Mouse (Mus musculus): ENCODE data around the gene Rnf8. TPM values are rescaled to one million over a fixed set of nuclear protein-coding genes. Genes with fewer than 3 reads are reported as not detected.
A peak's percentile ranks its signal among the peaks of the same experiment; 100 is the strongest.

Gene Rnf8
- polyA plus RNA-seq, 1 experiment from 2014 or later: 76.0 TPM

- Histone ChIP-seq H3K9ac (ENCODE audit: low read length) (no peak overlapping the region), H3K36me3 (ENCODE audit: control insufficient read depth, insufficient read depth, low read length) (peaks cover 94% of the 10 kb centered on the region), H3K4me3 (ENCODE audit: low read depth, low read length) (no peak overlapping the region), H3K27ac (ENCODE audit: low read depth) (no peak overlapping the region), H3K9me3 (ENCODE audit: control insufficient read depth, low read length) (no peaks in the 10 kb centered on the region), H3K27me3 (replicated peaks; ENCODE audit: control insufficient read depth, insufficient read depth, low read length) (no peaks in the 10 kb centered on the region), H3K4me1 (replicated peaks; ENCODE audit: control insufficient read depth, insufficient read depth, low read length) (no peaks in the 10 kb centered on the region), H3K4me2 (ENCODE audit: low read length) (no peak overlapping the region)
- ATAC-seq (replicated peaks; ENCODE audit: low FRiP score, low TSS enrichment, low read depth) (no peak), DNase-seq (ENCODE audit: low spot score) (no peak)
- WGBS: 94% methylated on average over 6 of the region's 6 CpGs
Observed at GRCm38 (mm10) chr17:29679038-29679767, 64.6 kb downstream of the Rnf8 start.

- peaks cover 94% of the 10 kb centered on the region for H3K36me3 ChIP-seq (ENCODE audit: control insufficient read depth, insufficient read depth, low read length)
- no peak overlapping the region for H3K4me3 ChIP-seq (ENCODE audit: low read depth, low read length)
- H3K9ac ChIP-seq (ENCODE audit: low read length): no peak overlapping the region
- no peaks in the 10 kb centered on the region for H3K4me1 ChIP-seq (replicated peaks; ENCODE audit: control insufficient read depth, insufficient read depth, low read length)
- ATAC-seq (replicated peaks; ENCODE audit: low FRiP score, low TSS enrichment, low read depth): 0 out of 2 replicates have a peak, but pooled peaks have one; percentile 27
- no peak overlapping the region for H3K4me2 ChIP-seq (ENCODE audit: low read length)
- H3K9me3 ChIP-seq (ENCODE audit: control insufficient read depth, low read length): no peaks in the 10 kb centered on the region
- no peaks in the 10 kb centered on the region for H3K27me3 ChIP-seq (replicated peaks; ENCODE audit: control insufficient read depth, insufficient read depth, low read length)
- no peak for DNase-seq (ENCODE audit: low spot score)
- WGBS: 80% methylated on average over 2 of the region's 2 CpGs
- no peak overlapping the region for H3K27ac ChIP-seq (ENCODE audit: low read depth)
Observed at GRCm38 (mm10) chr17:29680174-29680573, 65.6 kb downstream of the Rnf8 start.

GRCm38 (mm10) chr17:29680921-29681320, 66.3 kb downstream of the Rnf8 start:
- DNase-seq (ENCODE audit: low spot score): no peak
- Histone ChIP-seq H3K9me3 (ENCODE audit: control insufficient read depth, low read length) (no peaks in the 10 kb centered on the region), H3K36me3 (ENCODE audit: control insufficient read depth, insufficient read depth, low read length) (peaks cover 94% of the 10 kb centered on the region), H3K4me2 (ENCODE audit: low read length) (no peak overlapping the region), H3K27me3 (replicated peaks; ENCODE audit: control insufficient read depth, insufficient read depth, low read length) (no peaks in the 10 kb centered on the region), H3K4me3 (ENCODE audit: low read depth, low read length) (no peak overlapping the region), H3K27ac (ENCODE audit: low read depth) (no peak overlapping the region), H3K9ac (ENCODE audit: low read length) (no peak overlapping the region), H3K4me1 (replicated peaks; ENCODE audit: control insufficient read depth, insufficient read depth, low read length) (no peaks in the 10 kb centered on the region)
- 63% methylated on average over 2 of the region's 2 CpGs for WGBS
- no peak for ATAC-seq (replicated peaks; ENCODE audit: low FRiP score, low TSS enrichment, low read depth)

GRCm38 (mm10) chr17:29681669-29682068, 67.1 kb downstream of the Rnf8 start:
- WGBS: 93% methylated on average over 9 of the region's 9 CpGs
- no peak for DNase-seq (ENCODE audit: low spot score)
- H3K27ac ChIP-seq (ENCODE audit: low read depth): no peak overlapping the region
- no peak overlapping the region for H3K4me3 ChIP-seq (ENCODE audit: low read depth, low read length)
- no peak for ATAC-seq (replicated peaks; ENCODE audit: low FRiP score, low TSS enrichment, low read depth)
- H3K9ac ChIP-seq (ENCODE audit: low read length): no peak overlapping the region
- no peaks in the 10 kb centered on the region for H3K27me3 ChIP-seq (replicated peaks; ENCODE audit: control insufficient read depth, insufficient read depth, low read length)
- H3K4me1 ChIP-seq (replicated peaks; ENCODE audit: control insufficient read depth, insufficient read depth, low read length): no peaks in the 10 kb centered on the region
- no peaks in the 10 kb centered on the region for H3K9me3 ChIP-seq (ENCODE audit: control insufficient read depth, low read length)
- peaks cover 94% of the 10 kb centered on the region for H3K36me3 ChIP-seq (ENCODE audit: control insufficient read depth, insufficient read depth, low read length)
- H3K4me2 ChIP-seq (ENCODE audit: low read length): no peak overlapping the region

- Histone ChIP-seq H3K4me1 (replicated peaks; ENCODE audit: control insufficient read depth, insufficient read depth, low read length) (no peaks in the 10 kb centered on the region), H3K27me3 (replicated peaks; ENCODE audit: control insufficient read depth, insufficient read depth, low read length) (no peaks in the 10 kb centered on the region), H3K4me3 (ENCODE audit: low read depth, low read length) (no peak overlapping the region), H3K27ac (ENCODE audit: low read depth) (no peak overlapping the region), H3K36me3 (ENCODE audit: control insufficient read depth, insufficient read depth, low read length) (peaks cover 94% of the 10 kb centered on the region), H3K9ac (ENCODE audit: low read length) (no peak overlapping the region), H3K4me2 (ENCODE audit: low read length) (no peak overlapping the region), H3K9me3 (ENCODE audit: control insufficient read depth, low read length) (no peaks in the 10 kb centered on the region)
- DNase-seq (ENCODE audit: low spot score) (no peak), ATAC-seq (replicated peaks; ENCODE audit: low FRiP score, low TSS enrichment, low read depth) (no peak)
- WGBS: 90% methylated on average over 7 of the region's 7 CpGs
Observed at GRCm38 (mm10) chr17:29682261-29682660, 67.7 kb downstream of the Rnf8 start.

GRCm38 (mm10) chr17:29683127-29683526, 68.5 kb downstream of the Rnf8 start:
- Histone ChIP-seq H3K27me3 (replicated peaks; ENCODE audit: control insufficient read depth, insufficient read depth, low read length) (no peaks in the 10 kb centered on the region), H3K4me3 (ENCODE audit: low read depth, low read length) (no peak overlapping the region), H3K9ac (ENCODE audit: low read length) (no peak overlapping the region), H3K36me3 (ENCODE audit: control insufficient read depth, insufficient read depth, low read length) (peaks cover 94% of the 10 kb centered on the region), H3K4me2 (ENCODE audit: low read length) (no peak overlapping the region), H3K9me3 (ENCODE audit: control insufficient read depth, low read length) (no peaks in the 10 kb centered on the region), H3K4me1 (replicated peaks; ENCODE audit: control insufficient read depth, insufficient read depth, low read length) (no peaks in the 10 kb centered on the region), H3K27ac (ENCODE audit: low read depth) (no peak overlapping the region)
- 79% methylated on average over 2 of the region's 2 CpGs for whole genome bisulfite sequencing
- ATAC-seq (replicated peaks; ENCODE audit: low FRiP score, low TSS enrichment, low read depth) (no peak), DNase-seq (ENCODE audit: low spot score) (no peak)

- peaks cover 90% of the 10 kb centered on the region for H3K36me3 ChIP-seq (ENCODE audit: control insufficient read depth, insufficient read depth, low read length)
- 87% methylated on average over 4 of the region's 4 CpGs for WGBS
- no peaks in the 10 kb centered on the region for H3K27me3 ChIP-seq (replicated peaks; ENCODE audit: control insufficient read depth, insufficient read depth, low read length)
- no peak overlapping the region for H3K27ac ChIP-seq (ENCODE audit: low read depth)
- ATAC-seq (replicated peaks; ENCODE audit: low FRiP score, low TSS enrichment, low read depth) (no peak), DNase-seq (ENCODE audit: low spot score) (no peak)
- no peak overlapping the region for H3K4me2 ChIP-seq (ENCODE audit: low read length)
- H3K4me1 ChIP-seq (replicated peaks; ENCODE audit: control insufficient read depth, insufficient read depth, low read length): no peaks in the 10 kb centered on the region
- no peak overlapping the region for H3K9ac ChIP-seq (ENCODE audit: low read length)
- H3K4me3 ChIP-seq (ENCODE audit: low read depth, low read length): no peak overlapping the region
- H3K9me3 ChIP-seq (ENCODE audit: control insufficient read depth, low read length): no peaks in the 10 kb centered on the region
Observed at GRCm38 (mm10) chr17:29684275-29684674, 69.7 kb downstream of the Rnf8 start.

- Histone ChIP-seq H3K4me3 (ENCODE audit: low read depth, low read length) (no peak overlapping the region), H3K9me3 (ENCODE audit: control insufficient read depth, low read length) (no peaks in the 10 kb centered on the region), H3K27me3 (replicated peaks; ENCODE audit: control insufficient read depth, insufficient read depth, low read length) (no peaks in the 10 kb centered on the region), H3K9ac (ENCODE audit: low read length) (no peak overlapping the region), H3K4me1 (replicated peaks; ENCODE audit: control insufficient read depth, insufficient read depth, low read length) (no peaks in the 10 kb centered on the region), H3K36me3 (ENCODE audit: control insufficient read depth, insufficient read depth, low read length) (peaks cover 88% of the 10 kb centered on the region), H3K4me2 (ENCODE audit: low read length) (no peak overlapping the region), H3K27ac (ENCODE audit: low read depth) (no peak overlapping the region)
- ATAC-seq (replicated peaks; ENCODE audit: low FRiP score, low TSS enrichment, low read depth): no peak
- no peak for DNase-seq (ENCODE audit: low spot score)
- WGBS: 93% methylated on average over 5 of the region's 5 CpGs
Observed at GRCm38 (mm10) chr17:29686771-29687170, 72.2 kb downstream of the Rnf8 start.

GRCm38 (mm10) chr17:29687373-29687772, 72.8 kb downstream of the Rnf8 start:
- 91% methylated on average over 6 of the region's 6 CpGs for WGBS
- Histone ChIP-seq H3K4me2 (ENCODE audit: low read length) (no peak overlapping the region), H3K9me3 (ENCODE audit: control insufficient read depth, low read length) (no peaks in the 10 kb centered on the region), H3K9ac (ENCODE audit: low read length) (no peak overlapping the region), H3K4me3 (ENCODE audit: low read depth, low read length) (no peak overlapping the region), H3K36me3 (ENCODE audit: control insufficient read depth, insufficient read depth, low read length) (peaks cover 84% of the 10 kb centered on the region), H3K27ac (ENCODE audit: low read depth) (no peak overlapping the region), H3K27me3 (replicated peaks; ENCODE audit: control insufficient read depth, insufficient read depth, low read length) (no peaks in the 10 kb centered on the region), H3K4me1 (replicated peaks; ENCODE audit: control insufficient read depth, insufficient read depth, low read length) (no peaks in the 10 kb centered on the region)
- DNase-seq (ENCODE audit: low spot score): no peak
- no peak for ATAC-seq (replicated peaks; ENCODE audit: low FRiP score, low TSS enrichment, low read depth)

Measured in intestine, embryonic 14.5 days (tissue).